Mouse (Mus musculus) hindbrain, embryonic 16.5 days (tissue): Measurements from ENCODE around the gene Tom1l2. TPM values are rescaled to one million over a fixed set of nuclear protein-coding genes. Genes with fewer than 3 reads are reported as not detected.

Experiments used
- ATAC-seq: fragments of 200-750 bp; cut with Nextera tagmentation; 2 replicates; pipeline ENCODE4 v1.8.0; 2017; ENCODE audit warnings: moderate TSS enrichment, moderate library complexity
- H3K27ac ChIP-seq: fragments of 300-500 bp; sonication (generic); 2 replicates; pipeline ENCODE4 v1.5.1; 2014; ENCODE audit warnings: low read depth, mild to moderate bottlenecking, control low read depth, low read length, moderate library complexity
- H3K27me3 ChIP-seq: fragments of 300-500 bp; sonication (generic); replicated peaks from 2 replicates; pipeline ENCODE4 v1.6.1; 2014; ENCODE audit warnings: low read length; ENCODE audit not compliant: control insufficient read depth, insufficient read depth
- H3K36me3 ChIP-seq: fragments of 300-500 bp; sonication (generic); 2 replicates; pipeline ENCODE4 v1.6.1; 2014; ENCODE audit warnings: mild to moderate bottlenecking, low read length, moderate library complexity, mixed read lengths; ENCODE audit not compliant: control insufficient read depth, insufficient read depth
- H3K4me1 ChIP-seq: fragments of 300-500 bp; sonication (generic); 2 replicates; pipeline ENCODE4 v1.6.1; 2014; ENCODE audit warnings: low read depth, low read length; ENCODE audit not compliant: control insufficient read depth, insufficient read depth
- H3K4me2 ChIP-seq: fragments of 300-500 bp; sonication (generic); 2 replicates; pipeline ENCODE4 v1.6.1; 2014; ENCODE audit warnings: mild to moderate bottlenecking, low read length, control low read depth, moderate library complexity
- H3K4me3 ChIP-seq: fragments of 300-500 bp; sonication (generic); 2 replicates; pipeline ENCODE4 v1.5.1; 2014; ENCODE audit warnings: mild to moderate bottlenecking, low read length, control low read depth, moderate library complexity
- H3K9ac ChIP-seq: fragments of 300-500 bp; sonication (generic); 2 replicates; pipeline ENCODE4 v1.6.1; 2014; ENCODE audit warnings: low read depth, mild to moderate bottlenecking, control low read depth, low read length, moderate library complexity
- H3K9me3 ChIP-seq: fragments of 300-500 bp; sonication (generic); 2 replicates; pipeline ENCODE4 v1.6.1; 2014; ENCODE audit warnings: mild to moderate bottlenecking, low read length, moderate library complexity; ENCODE audit not compliant: control insufficient read depth
- WGBS: fragments of 180-500 bp; shearing (Covaris S2); extraction: QIAGEN DNeasy Blood & Tissue Kit; methylation state at CpG from one replicate; pipeline ENCODE4 v1.1.7; 2014; 5-methylcytosine and 5-hydroxymethylcytosine counted together
- polyA plus RNA-seq: library from polyadenylated mRNA; unstranded; fragments of >200 nt; fragmentation: Nextera tagmentation; extraction: Ambion mirVana; gene quantifications from 2 replicates; pipeline ENCODE4 v1.2.1, GENCODE M21; 2015

Gene Tom1l2
- polyA plus RNA-seq, 1 experiment from 2014 or later = 69.2 TPM

GRCm38 (mm10) chr11:60205026-60205425 is 147.7 kb downstream of the Tom1l2 start:
- H3K9ac ChIP-seq = no peak overlapping the region
- H3K27ac ChIP-seq = no peak overlapping the region
- H3K36me3 ChIP-seq = peaks cover 32% of the 10 kb centered on the region
- peaks cover 52% of the 10 kb centered on the region for H3K4me1 ChIP-seq
- no peak for ATAC-seq
- no peaks in the 10 kb centered on the region for H3K27me3 ChIP-seq
- no peaks in the 10 kb centered on the region for H3K9me3 ChIP-seq
- H3K4me2 ChIP-seq = no peak overlapping the region
- no peak overlapping the region for H3K4me3 ChIP-seq
- WGBS = 84% methylated on average over 11 of the region's 12 CpGs

- Histone ChIP-seq H3K27me3 (no peaks in the 10 kb centered on the region), H3K36me3 (peaks cover 38% of the 10 kb centered on the region), H3K27ac (peak overlapping the region; percentile 72), H3K4me1 (peaks cover 35% of the 10 kb centered on the region), H3K9me3 (no peaks in the 10 kb centered on the region), H3K4me3 (no peak overlapping the region), H3K4me2 (no peak overlapping the region), H3K9ac (peak overlapping the region; percentile 41)
- WGBS = 71% methylated on average over 26 of the region's 26 CpGs
- no peak for ATAC-seq
Observed at GRCm38 (mm10) chr11:60202710-60203638, 149.7 kb downstream of the Tom1l2 start.

GRCm38 (mm10) chr11:60200384-60200783 is 152.3 kb downstream of the Tom1l2 start:
- Histone ChIP-seq H3K4me3 (no peak overlapping the region), H3K27me3 (no peaks in the 10 kb centered on the region), H3K4me2 (no peak overlapping the region), H3K4me1 (peaks cover 22% of the 10 kb centered on the region), H3K9ac (peak overlapping the region; percentile 59), H3K9me3 (no peaks in the 10 kb centered on the region), H3K36me3 (peaks cover 40% of the 10 kb centered on the region), H3K27ac (peak overlapping the region; percentile 81)
- WGBS = 85% methylated on average over 11 of the region's 11 CpGs
- ATAC-seq = no peak

GRCm38 (mm10) chr11:60199702-60200184 is 153.0 kb downstream of the Tom1l2 start:
- WGBS = 5% methylated on average over 18 of the region's 18 CpGs
- H3K4me1 ChIP-seq = peaks cover 22% of the 10 kb centered on the region
- peak; percentile 71 for ATAC-seq
- H3K36me3 ChIP-seq = peaks cover 40% of the 10 kb centered on the region
- peak overlapping the region; percentile 40; the same call in 1 of the 2 replicates for H3K4me2 ChIP-seq
- peak overlapping the region; percentile 59 for H3K9ac ChIP-seq
- no peak overlapping the region for H3K4me3 ChIP-seq
- peak overlapping the region; percentile 81 for H3K27ac ChIP-seq
- no peaks in the 10 kb centered on the region for H3K9me3 ChIP-seq
- no peaks in the 10 kb centered on the region for H3K27me3 ChIP-seq

GRCm38 (mm10) chr11:60198651-60199050 is 154.1 kb downstream of the Tom1l2 start:
- Histone ChIP-seq H3K27ac (no peak overlapping the region), H3K9me3 (no peaks in the 10 kb centered on the region), H3K4me2 (no peak overlapping the region), H3K27me3 (no peaks in the 10 kb centered on the region), H3K4me1 (peaks cover 21% of the 10 kb centered on the region), H3K9ac (no peak overlapping the region), H3K36me3 (peaks cover 44% of the 10 kb centered on the region), H3K4me3 (no peak overlapping the region)
- 89% methylated on average over 12 of the region's 12 CpGs for WGBS
- ATAC-seq = no peak

- Histone ChIP-seq H3K36me3 (peaks cover 45% of the 10 kb centered on the region), H3K27ac (peak overlapping the region; percentile 44)
- 74% methylated on average over 24 of the region's 24 CpGs for WGBS
Observed at GRCm38 (mm10) chr11:60197998-60198619, 154.6 kb downstream of the Tom1l2 start.

GRCm38 (mm10) chr11:60196344-60196743 is 156.4 kb downstream of the Tom1l2 start:
- Histone ChIP-seq H3K4me3 (no peak overlapping the region), H3K36me3 (peaks cover 41% of the 10 kb centered on the region), H3K27ac (no peak overlapping the region; the same call in 1 of the 2 replicates), H3K9ac (no peak overlapping the region; the same call in 1 of the 2 replicates), H3K4me2 (no peak overlapping the region), H3K9me3 (no peaks in the 10 kb centered on the region), H3K27me3 (no peaks in the 10 kb centered on the region), H3K4me1 (peaks cover 9% of the 10 kb centered on the region)
- no peak for ATAC-seq
- 83% methylated on average over 5 of the region's 5 CpGs for WGBS

More at GRCm38 (mm10) chr11:60197998-60198619, 154.6 kb downstream of the Tom1l2 start:
- no peaks in the 10 kb centered on the region for H3K9me3 ChIP-seq
- H3K4me2 ChIP-seq = no peak overlapping the region
- H3K9ac ChIP-seq = no peak overlapping the region; the same call in 1 of the 2 replicates
- ATAC-seq = no peak
- H3K4me3 ChIP-seq = no peak overlapping the region
- no peaks in the 10 kb centered on the region for H3K27me3 ChIP-seq
- H3K4me1 ChIP-seq = peaks cover 15% of the 10 kb centered on the region

- no peak overlapping the region for H3K4me3 ChIP-seq
- no peak overlapping the region for H3K9ac ChIP-seq
- no peak overlapping the region for H3K4me2 ChIP-seq
- no peaks in the 10 kb centered on the region for H3K9me3 ChIP-seq
- peaks cover 46% of the 10 kb centered on the region for H3K36me3 ChIP-seq
- H3K27me3 ChIP-seq = no peaks in the 10 kb centered on the region
- no peak overlapping the region for H3K27ac ChIP-seq
- peaks cover 4% of the 10 kb centered on the region for H3K4me1 ChIP-seq
- ATAC-seq = no peak
Observed at GRCm38 (mm10) chr11:60195108-60195507, 157.6 kb downstream of the Tom1l2 start.

- Histone ChIP-seq H3K9ac (no peak overlapping the region), H3K4me2 (no peak overlapping the region), H3K27me3 (no peaks in the 10 kb centered on the region), H3K4me3 (no peak overlapping the region), H3K4me1 (no peaks in the 10 kb centered on the region), H3K36me3 (peaks cover 59% of the 10 kb centered on the region), H3K9me3 (no peaks in the 10 kb centered on the region), H3K27ac (no peak overlapping the region)
- ATAC-seq = peak; percentile 40; the same call in 1 of the 2 replicates
- 58% methylated on average over 4 of the region's 4 CpGs for WGBS
Observed at GRCm38 (mm10) chr11:60193556-60193955, 159.1 kb downstream of the Tom1l2 start.
